Mouse (Mus musculus): Measurements from ENCODE around the gene Efna3. TPM values are rescaled to one million over a fixed set of nuclear protein-coding genes. Genes with fewer than 3 reads are reported as not detected.
A peak's percentile ranks its signal among the peaks of the same experiment; 100 is the strongest.

Gene Efna3
- 7.1 and 7.5 TPM in 2 replicates for polyA plus RNA-seq (2015; fragmentation: Nextera tagmentation; extraction: Ambion mirVana)

DNA sequence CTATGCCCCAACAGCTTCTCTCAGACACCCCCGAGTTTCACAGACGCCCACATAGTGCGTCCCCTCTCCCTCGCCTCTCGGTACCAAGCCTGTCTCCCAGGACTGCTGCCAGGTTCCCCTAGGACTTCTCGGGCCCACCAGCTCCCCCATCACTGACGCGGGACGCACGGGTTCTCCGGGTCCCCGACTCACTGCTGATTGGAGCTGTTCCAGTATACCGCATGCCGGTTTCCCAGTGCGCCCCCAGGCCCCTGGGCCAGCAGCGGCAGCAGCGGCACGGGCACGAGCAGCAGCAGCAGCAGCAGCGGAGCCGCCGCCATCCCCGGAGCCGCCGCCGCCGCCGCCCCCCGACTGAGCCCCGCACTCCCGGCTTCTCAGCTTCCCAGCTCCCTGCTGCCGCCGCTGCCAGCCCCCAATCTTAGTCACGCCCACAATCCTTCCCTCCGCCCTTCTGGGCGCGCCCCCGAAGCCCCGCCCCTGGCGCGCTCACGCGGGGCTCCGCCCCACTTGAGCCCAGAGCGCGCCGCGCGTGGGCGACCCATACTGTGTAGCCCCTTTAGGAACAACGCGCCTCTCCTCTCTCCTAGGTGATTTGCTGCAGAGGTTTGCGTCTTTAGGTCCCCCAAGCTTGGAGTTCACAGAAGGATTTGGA lies at the start of gene Efna3:
Gene Efna3, minus strand, starts transcription at position 452 of the 652 bp plus-strand sequence.
- no peaks in the 10 kb centered on the region for H3K36me3 ChIP-seq (ENCODE audit: control insufficient read depth, insufficient read depth, low read length)
- WGBS: under 1% methylated on average over 49 of the region's 53 CpGs

GRCm38 (mm10) chr3:89367338-89367737 lies 44.6 kb upstream of the Efna3 start:
- Histone ChIP-seq H3K4me1 (replicated peaks; ENCODE audit: control insufficient read depth, insufficient read depth, low read length) (no peaks in the 10 kb centered on the region), H3K4me2 (ENCODE audit: low read depth, low read length) (no peak overlapping the region), H3K4me3 (ENCODE audit: low read length) (no peak overlapping the region), H3K27ac (ENCODE audit: low read length) (no peak overlapping the region), H3K9ac (ENCODE audit: low read length) (no peak overlapping the region), H3K36me3 (ENCODE audit: control insufficient read depth, insufficient read depth, low read length) (no peaks in the 10 kb centered on the region), H3K27me3 (ENCODE audit: control insufficient read depth, insufficient read depth, low read depth, low read length) (no peaks in the 10 kb centered on the region), H3K9me3 (ENCODE audit: control insufficient read depth, low read length) (no peaks in the 10 kb centered on the region)
- 56% methylated on average over 11 of the region's 11 CpGs for WGBS
- ATAC-seq (ENCODE audit: low read depth): no peak

More for the DNA sequence above, at the start of gene Efna3:
- ATAC-seq (ENCODE audit: low read depth): peak; percentile 56
- H3K9me3 ChIP-seq (ENCODE audit: control insufficient read depth, low read length): no peaks in the 10 kb centered on the region
- H3K27me3 ChIP-seq (ENCODE audit: control insufficient read depth, insufficient read depth, low read depth, low read length): peaks cover 39% of the 10 kb centered on the region
- peak within 1 kb of the TSS; percentile 60 for H3K9ac ChIP-seq (ENCODE audit: low read length)
- peak within 1 kb of the TSS; percentile 56 for H3K4me3 ChIP-seq (ENCODE audit: low read length)
- peaks cover 37% of the 10 kb centered on the region for H3K4me1 ChIP-seq (replicated peaks; ENCODE audit: control insufficient read depth, insufficient read depth, low read length)
- H3K27ac ChIP-seq (ENCODE audit: low read length): no peak within 1 kb of the TSS
- peak within 1 kb of the TSS; percentile 92 for H3K4me2 ChIP-seq (ENCODE audit: low read depth, low read length)

- 59% methylated on average over 20 of the region's 20 CpGs for WGBS
- H3K9ac ChIP-seq (ENCODE audit: low read length): no peak overlapping the region
- H3K27me3 ChIP-seq (ENCODE audit: control insufficient read depth, insufficient read depth, low read depth, low read length): no peaks in the 10 kb centered on the region
Measured at GRCm38 (mm10) chr3:89365486-89366414, 43.0 kb upstream of the Efna3 start.

GRCm38 (mm10) chr3:89365153-89365485 lies 42.4 kb upstream of the Efna3 start, which contains the start of gene Dcst1:
Dcst1 (minus strand) TSS chr3:89365253.
- Histone ChIP-seq H3K27me3 (ENCODE audit: control insufficient read depth, insufficient read depth, low read depth, low read length) (no peaks in the 10 kb centered on the region), H3K27ac (ENCODE audit: low read length) (no peak within 1 kb of the TSS), H3K36me3 (ENCODE audit: control insufficient read depth, insufficient read depth, low read length) (no peaks in the 10 kb centered on the region), H3K9me3 (ENCODE audit: control insufficient read depth, low read length) (no peaks in the 10 kb centered on the region), H3K4me1 (replicated peaks; ENCODE audit: control insufficient read depth, insufficient read depth, low read length) (no peaks in the 10 kb centered on the region), H3K4me2 (ENCODE audit: low read depth, low read length) (no peak within 1 kb of the TSS), H3K4me3 (ENCODE audit: low read length) (no peak within 1 kb of the TSS), H3K9ac (ENCODE audit: low read length) (no peak within 1 kb of the TSS)
- 88% methylated on average over 11 of the region's 11 CpGs for WGBS
- no peak for ATAC-seq (ENCODE audit: low read depth)

More at GRCm38 (mm10) chr3:89365486-89366414, 43.0 kb upstream of the Efna3 start:
- Histone ChIP-seq H3K4me2 (ENCODE audit: low read depth, low read length) (no peak overlapping the region), H3K9me3 (ENCODE audit: control insufficient read depth, low read length) (no peaks in the 10 kb centered on the region), H3K27ac (ENCODE audit: low read length) (no peak overlapping the region), H3K4me3 (ENCODE audit: low read length) (no peak overlapping the region), H3K4me1 (replicated peaks; ENCODE audit: control insufficient read depth, insufficient read depth, low read length) (no peaks in the 10 kb centered on the region), H3K36me3 (ENCODE audit: control insufficient read depth, insufficient read depth, low read length) (no peaks in the 10 kb centered on the region)
- no peak for ATAC-seq (ENCODE audit: low read depth)

- Histone ChIP-seq H3K36me3 (ENCODE audit: control insufficient read depth, insufficient read depth, low read length) (no peaks in the 10 kb centered on the region), H3K27me3 (ENCODE audit: control insufficient read depth, insufficient read depth, low read depth, low read length) (no peaks in the 10 kb centered on the region), H3K4me3 (ENCODE audit: low read length) (no peak overlapping the region), H3K27ac (ENCODE audit: low read length) (no peak overlapping the region), H3K4me1 (replicated peaks; ENCODE audit: control insufficient read depth, insufficient read depth, low read length) (no peaks in the 10 kb centered on the region), H3K9me3 (ENCODE audit: control insufficient read depth, low read length) (no peaks in the 10 kb centered on the region), H3K4me2 (ENCODE audit: low read depth, low read length) (no peak overlapping the region), H3K9ac (ENCODE audit: low read length) (no peak overlapping the region)
- WGBS: 71% methylated on average over 8 of the region's 8 CpGs
- ATAC-seq (ENCODE audit: low read depth): no peak
Measured at GRCm38 (mm10) chr3:89364631-89365030, 41.9 kb upstream of the Efna3 start.

- Histone ChIP-seq H3K9me3 (ENCODE audit: control insufficient read depth, low read length) (no peaks in the 10 kb centered on the region), H3K27ac (ENCODE audit: low read length) (no peak within 1 kb of the TSS), H3K4me2 (ENCODE audit: low read depth, low read length) (no peak within 1 kb of the TSS), H3K9ac (ENCODE audit: low read length) (no peak within 1 kb of the TSS), H3K36me3 (ENCODE audit: control insufficient read depth, insufficient read depth, low read length) (no peaks in the 10 kb centered on the region), H3K4me3 (ENCODE audit: low read length) (no peak within 1 kb of the TSS), H3K4me1 (replicated peaks; ENCODE audit: control insufficient read depth, insufficient read depth, low read length) (no peaks in the 10 kb centered on the region), H3K27me3 (ENCODE audit: control insufficient read depth, insufficient read depth, low read depth, low read length) (no peaks in the 10 kb centered on the region)
- WGBS: 76% methylated on average over 7 of the region's 7 CpGs
- no peak for ATAC-seq (ENCODE audit: low read depth)
Measured at GRCm38 (mm10) chr3:89361675-89362074, 38.9 kb upstream of the Efna3 start, which contains the start of gene Dcst2. Dcst2 (plus strand) TSS chr3:89361975.

DNA sequence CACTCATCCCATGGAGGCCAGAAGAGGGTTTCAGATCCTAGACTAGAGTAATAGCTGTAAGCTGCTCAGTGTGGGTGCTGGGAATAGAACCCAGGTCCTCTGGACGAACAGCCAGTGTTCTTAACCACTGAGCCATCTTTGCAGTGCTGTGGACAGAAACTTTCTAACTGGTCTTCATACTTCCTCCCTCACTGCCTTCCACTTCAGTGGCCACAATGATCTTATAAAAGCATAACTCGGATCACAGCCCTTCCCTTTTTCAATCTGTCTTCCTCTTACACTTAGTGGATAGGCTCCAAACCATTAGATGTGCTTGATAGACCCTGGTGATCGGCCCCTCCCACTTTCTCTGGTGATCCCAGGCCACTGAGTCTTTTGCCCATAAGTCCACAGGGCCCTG lies 37.5 kb upstream of the Efna3 start:
- H3K36me3 ChIP-seq (ENCODE audit: control insufficient read depth, insufficient read depth, low read length): no peaks in the 10 kb centered on the region
- H3K4me3 ChIP-seq (ENCODE audit: low read length): no peak overlapping the region
- H3K27me3 ChIP-seq (ENCODE audit: control insufficient read depth, insufficient read depth, low read depth, low read length): no peaks in the 10 kb centered on the region
- no peak overlapping the region for H3K9ac ChIP-seq (ENCODE audit: low read length)
- no peak overlapping the region for H3K4me2 ChIP-seq (ENCODE audit: low read depth, low read length)
- WGBS: 75% methylated on average over 3 of the region's 3 CpGs
- ATAC-seq (ENCODE audit: low read depth): no peak
- no peaks in the 10 kb centered on the region for H3K9me3 ChIP-seq (ENCODE audit: control insufficient read depth, low read length)
- H3K4me1 ChIP-seq (replicated peaks; ENCODE audit: control insufficient read depth, insufficient read depth, low read length): no peaks in the 10 kb centered on the region
- H3K27ac ChIP-seq (ENCODE audit: low read length): no peak overlapping the region

- Histone ChIP-seq H3K27me3 (ENCODE audit: control insufficient read depth, insufficient read depth, low read depth, low read length) (no peaks in the 10 kb centered on the region), H3K9me3 (ENCODE audit: control insufficient read depth, low read length) (no peaks in the 10 kb centered on the region), H3K4me3 (ENCODE audit: low read length) (no peak overlapping the region), H3K4me1 (replicated peaks; ENCODE audit: control insufficient read depth, insufficient read depth, low read length) (peaks cover 2% of the 10 kb centered on the region; the same call in 1 of the 2 replicates), H3K36me3 (ENCODE audit: control insufficient read depth, insufficient read depth, low read length) (no peaks in the 10 kb centered on the region), H3K27ac (ENCODE audit: low read length) (no peak overlapping the region), H3K4me2 (ENCODE audit: low read depth, low read length) (no peak overlapping the region), H3K9ac (ENCODE audit: low read length) (no peak overlapping the region)
- 60% methylated on average over 6 of the region's 6 CpGs for WGBS
- ATAC-seq (ENCODE audit: low read depth): no peak
Measured at GRCm38 (mm10) chr3:89359630-89360029, 36.9 kb upstream of the Efna3 start.

- 57% methylated on average over 9 of the region's 9 CpGs for WGBS
- Histone ChIP-seq H3K27ac (ENCODE audit: low read length) (no peak overlapping the region), H3K9me3 (ENCODE audit: control insufficient read depth, low read length) (no peaks in the 10 kb centered on the region)
Measured at GRCm38 (mm10) chr3:89356029-89356428, 33.3 kb upstream of the Efna3 start.

More at GRCm38 (mm10) chr3:89356029-89356428, 33.3 kb upstream of the Efna3 start:
- no peak overlapping the region for H3K4me3 ChIP-seq (ENCODE audit: low read length)
- no peaks in the 10 kb centered on the region for H3K36me3 ChIP-seq (ENCODE audit: control insufficient read depth, insufficient read depth, low read length)
- H3K27me3 ChIP-seq (ENCODE audit: control insufficient read depth, insufficient read depth, low read depth, low read length): no peaks in the 10 kb centered on the region
- ATAC-seq (ENCODE audit: low read depth): no peak
- peaks cover 2% of the 10 kb centered on the region; the same call in 1 of the 2 replicates for H3K4me1 ChIP-seq (replicated peaks; ENCODE audit: control insufficient read depth, insufficient read depth, low read length)
- H3K9ac ChIP-seq (ENCODE audit: low read length): no peak overlapping the region
- H3K4me2 ChIP-seq (ENCODE audit: low read depth, low read length): no peak overlapping the region

Data from lung, embryonic 16.5 days (tissue).